Mouse (Mus musculus): Measurements from ENCODE around the gene Sdhaf1.

Sdhaf1 gene

GRCm38 (mm10) chr7:30293795-30294194 lies 29.9 kb downstream of the Sdhaf1 start:
- no peak for DNase-seq (ENCODE audit: low spot score in 2 of 2)

- DNase-seq (ENCODE audit: low spot score in 2 of 2) = no peak
These were observed 32.2 kb downstream of the Sdhaf1 start, which contains the start of gene Clip3 for GRCm38 (mm10) chr7:30291215-30292131. Gene Clip3 (plus strand): TSS chr7:30291728.

- no peak for DNase-seq (ENCODE audit: low spot score in 2 of 2)
These were observed 33.8 kb downstream of the Sdhaf1 start for GRCm38 (mm10) chr7:30289714-30290399.

- no peak for DNase-seq (ENCODE audit: low spot score in 2 of 2)
These were observed 34.5 kb downstream of the Sdhaf1 start for GRCm38 (mm10) chr7:30289071-30289713.

- no peak for DNase-seq (ENCODE audit: low spot score in 2 of 2)
These were observed 35.6 kb downstream of the Sdhaf1 start for GRCm38 (mm10) chr7:30288046-30288445.

GRCm38 (mm10) chr7:30286701-30287410 lies 36.8 kb downstream of the Sdhaf1 start:
- DNase-seq (ENCODE audit: low spot score in 2 of 2) = no peak

- DNase-seq (ENCODE audit: low spot score in 2 of 2) = no peak
These were observed 41.0 kb downstream of the Sdhaf1 start for GRCm38 (mm10) chr7:30282740-30283139.

GRCm38 (mm10) chr7:30281522-30281921 lies 42.2 kb downstream of the Sdhaf1 start:
- no peak for DNase-seq (ENCODE audit: low spot score in 2 of 2)

- peak; percentile 67 to 83 for DNase-seq (ENCODE audit: low spot score in 2 of 2)
These were observed 43.0 kb downstream of the Sdhaf1 start for GRCm38 (mm10) chr7:30280670-30281138.

GRCm38 (mm10) chr7:30279951-30280669 lies 43.6 kb downstream of the Sdhaf1 start, which contains the start of the genes Thap8 and Wdr62:
Gene Thap8 (plus strand): TSS chr7:30280094.
Gene Wdr62 (minus strand): TSS chr7:30280419.
- peak; percentile 90 to 92 for DNase-seq (ENCODE audit: low spot score in 2 of 2)

- DNase-seq (ENCODE audit: low spot score in 2 of 2) = no peak
These were observed 44.2 kb downstream of the Sdhaf1 start for GRCm38 (mm10) chr7:30279536-30279935.

GRCm38 (mm10) chr7:30278911-30279310 lies 44.8 kb downstream of the Sdhaf1 start:
- DNase-seq (ENCODE audit: low spot score in 2 of 2) = no peak

GRCm38 (mm10) chr7:30274383-30274782 lies 49.3 kb downstream of the Sdhaf1 start:
- no peak for DNase-seq (ENCODE audit: low spot score in 2 of 2)

Measured in natural killer cell, adult 2 months (primary cell).